Mouse (Mus musculus): ENCODE measurements around the gene Dscam.

GRCm38 (mm10) chr16:96753164-96753780 lies 417.3 kb downstream of the Dscam start:
- TF ChIP-seq CTCF (IDR thresholded peaks at IDR 0.05; ENCODE audit: extremely low read depth, insufficient read depth, insufficient read length, insufficient replicate concordance), result no peak
- no peak for TF ChIP-seq POLR2A (IDR thresholded peaks at IDR 0.05; ENCODE audit: low read depth, low read length)
